ENCODE assay signal across 10 mouse cellular contexts in the genomic region with DNA sequence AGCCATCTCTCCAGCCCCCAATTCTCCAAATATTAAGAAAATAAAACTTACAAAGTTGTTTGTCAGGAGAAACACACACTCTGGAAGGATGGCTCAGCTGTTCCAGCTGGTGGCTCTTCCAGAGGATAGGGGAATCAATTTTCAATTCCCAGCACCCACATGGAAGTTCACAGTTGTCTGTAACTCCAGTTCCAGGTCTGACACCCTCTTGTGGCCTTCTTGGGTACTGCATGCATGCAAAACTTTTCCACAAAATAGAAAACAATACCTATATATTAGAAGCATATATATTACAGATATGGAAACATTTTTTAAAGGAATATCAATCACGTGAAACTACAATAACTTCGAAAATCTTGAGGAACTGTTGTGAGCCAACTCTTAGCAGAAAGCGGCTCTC. TPM values are rescaled to one million over a fixed set of nuclear protein-coding genes. Genes with fewer than 3 reads are reported as not detected.
A peak's percentile ranks its signal among the peaks of the same experiment; 100 is the strongest.
DNase-seq lines count a peak whose midpoint lies in the region; ATAC-seq and TF ChIP-seq lines count a peak whose summit lies in the region.
"Had no signal": no experiment of that assay in that cellular context is flagged by ENCODE, and none has a peak within 500 bp of the region (broad histone marks: within the 10 kb centered on the region; RNA-seq: fewer than 3 reads in every experiment).

No protein-coding gene starts in this region.

- no peak for DNase-seq in forebrain, postnatal 0 days
- DNase-seq in lung, embryonic 14.5 days: peak; percentile 50
- no peak for DNase-seq in lung, postnatal 25 days (ENCODE audit: low spot score)
- DNase-seq in MEL (ENCODE audit: low read depth, low spot score): peak; percentile 37
- peak; percentile 33 for DNase-seq in kidney, postnatal 14 days
- no peak for DNase-seq in ovary, postnatal 36 days (ENCODE audit: low spot score)
- DNase-seq in heart, postnatal 25 days (ENCODE audit: low spot score): no peak
- DNase-seq: cerebellum, adult 11 months had no signal

- peak; percentile 22 for TF ChIP-seq RAD21 in MEL (IDR thresholded peaks at IDR 0.05; ENCODE audit: low read depth, low read length)

- H3K9me3 ChIP-seq in forebrain, postnatal 0 days (ENCODE audit: low read length): 0 out of 2 replicates have a peak, but pooled peaks cover 2% of the 10 kb centered on the region
- H3K9me3 ChIP-seq in forebrain, embryonic 15.5 days: no peaks in the 10 kb centered on the region
- H3K9me3 ChIP-seq in lung, embryonic 14.5 days (ENCODE audit: low read depth, low read length): peaks cover 3% of the 10 kb centered on the region; the same call in 1 of the 2 replicates
- H3K9me3 ChIP-seq in MEL (replicated peaks; ENCODE audit: insufficient read depth, low read length): no peaks in the 10 kb centered on the region

- no peak overlapping the region for H3K27ac ChIP-seq in forebrain, postnatal 0 days (ENCODE audit: low read depth, low read length)
- no peak overlapping the region for H3K27ac ChIP-seq in forebrain, embryonic 15.5 days (replicated peaks)
- no peak overlapping the region for H3K27ac ChIP-seq in lung, embryonic 14.5 days (ENCODE audit: low read depth)
- no peak overlapping the region for H3K27ac ChIP-seq in MEL (ENCODE audit: control insufficient read depth, low read depth, low read length)
- H3K27ac ChIP-seq: forebrain, embryonic 13.5 days had no signal

- no peak overlapping the region for H3K4me3 ChIP-seq in forebrain, postnatal 0 days (ENCODE audit: low read depth, low read length)
- H3K4me3 ChIP-seq in forebrain, embryonic 15.5 days: no peak overlapping the region
- no peak overlapping the region for H3K4me3 ChIP-seq in lung, embryonic 14.5 days (ENCODE audit: low read depth, low read length)
- no peak overlapping the region for H3K4me3 ChIP-seq in MEL (ENCODE audit: control insufficient read depth in 1 of 2, insufficient read depth in 1 of 2, low read depth in 2 of 2, low read length in 2 of 2)
- H3K4me3 ChIP-seq: forebrain, embryonic 13.5 days had no signal

- H3K4me1 ChIP-seq in forebrain, postnatal 0 days (ENCODE audit: insufficient read depth): no peaks in the 10 kb centered on the region
- no peaks in the 10 kb centered on the region for H3K4me1 ChIP-seq in forebrain, embryonic 15.5 days
- no peaks in the 10 kb centered on the region for H3K4me1 ChIP-seq in lung, embryonic 14.5 days (ENCODE audit: insufficient read depth)
- no peaks in the 10 kb centered on the region for H3K4me1 ChIP-seq in MEL (ENCODE audit: control insufficient read depth in 1 of 2, insufficient read depth in 2 of 2, low read length in 2 of 2)
- H3K4me1 ChIP-seq: forebrain, embryonic 13.5 days had no signal

- H3K4me2 ChIP-seq in forebrain, postnatal 0 days (ENCODE audit: low read depth): no peak overlapping the region
- no peak overlapping the region for H3K4me2 ChIP-seq in forebrain, embryonic 15.5 days (replicated peaks)
- H3K4me2 ChIP-seq in lung, embryonic 14.5 days: no peak overlapping the region
- H3K4me2 ChIP-seq: forebrain, embryonic 13.5 days had no signal

- no peak for TF ChIP-seq EP300 in MEL (IDR thresholded peaks at IDR 0.05; ENCODE audit: low read depth in 1 of 2, low read length in 2 of 2)

- intact Hi-C loops in heart, postnatal 25 days (cut with DNase I): no loop called here

- 79% methylated on average over 3 of the region's 3 CpGs for whole genome bisulfite sequencing in forebrain, postnatal 0 days
- 80% methylated on average over 3 of the region's 3 CpGs for WGBS in forebrain, embryonic 15.5 days
- WGBS in lung, embryonic 14.5 days: 73% methylated on average over 3 of the region's 3 CpGs

- TF ChIP-seq CTCF in forebrain, postnatal 0 days (IDR thresholded peaks at IDR 0.05; ENCODE audit: low read depth): peak; percentile 66
- TF ChIP-seq CTCF in lung, embryonic 14.5 days (IDR thresholded peaks at IDR 0.05; ENCODE audit: low read depth): peak; percentile 72
- TF ChIP-seq CTCF in MEL (IDR thresholded peaks at IDR 0.05 in 2 of 3, conservative IDR thresholded peaks at IDR 0.05 in 1 of 3; ENCODE audit: control insufficient read depth in 1 of 3, insufficient read depth in 1 of 3, low read depth in 2 of 3, low read length in 3 of 3, poor library complexity in 1 of 3, severe bottlenecking in 1 of 3): peak; percentile 46 to 88 (median 65)

- TF ChIP-seq POLR2A in MEL (IDR thresholded peaks at IDR 0.05; ENCODE audit: control insufficient read depth in 1 of 2, insufficient read depth in 1 of 2, low read depth in 1 of 2, low read length in 2 of 2, poor library complexity in 1 of 2): no peak

- H3K36me3 ChIP-seq in forebrain, postnatal 0 days (ENCODE audit: insufficient read depth): no peaks in the 10 kb centered on the region
- H3K36me3 ChIP-seq in forebrain, embryonic 15.5 days: no peaks in the 10 kb centered on the region
- H3K36me3 ChIP-seq in lung, embryonic 14.5 days (ENCODE audit: insufficient read depth): no peaks in the 10 kb centered on the region
- H3K36me3 ChIP-seq in MEL (ENCODE audit: control insufficient read depth in 1 of 2, insufficient read depth in 2 of 2, low read length in 2 of 2): no peaks in the 10 kb centered on the region

- no peaks in the 10 kb centered on the region for H3K27me3 ChIP-seq in forebrain, postnatal 0 days (ENCODE audit: insufficient read depth, low read length)
- H3K27me3 ChIP-seq in forebrain, embryonic 15.5 days: no peaks in the 10 kb centered on the region
- no peaks in the 10 kb centered on the region for H3K27me3 ChIP-seq in lung, embryonic 14.5 days (ENCODE audit: insufficient read depth, low read length)
- H3K27me3 ChIP-seq in MEL (ENCODE audit: control insufficient read depth in 1 of 2, insufficient read depth in 2 of 2, low read length in 2 of 2): peaks cover 0 to under 1% of the 10 kb centered on the region in 2 experiments; a peak in 2 of 4 replicates
- H3K27me3 ChIP-seq: forebrain, embryonic 13.5 days had no signal

- H3K79me2 ChIP-seq in MEL (ENCODE audit: control insufficient read depth, insufficient read depth, low read length, poor library complexity): no peaks in the 10 kb centered on the region

- no peak overlapping the region for H3K9ac ChIP-seq in forebrain, postnatal 0 days
- no peak overlapping the region for H3K9ac ChIP-seq in forebrain, embryonic 15.5 days (replicated peaks)
- H3K9ac ChIP-seq in lung, embryonic 14.5 days: no peak overlapping the region
- no peak overlapping the region for H3K9ac ChIP-seq in MEL (ENCODE audit: control insufficient read depth, low read depth, low read length, poor library complexity, severe bottlenecking)
- H3K9ac ChIP-seq: forebrain, embryonic 13.5 days had no signal

- no peak for ATAC-seq in forebrain, postnatal 0 days
- no peak for ATAC-seq in forebrain, embryonic 15.5 days (replicated peaks)
- ATAC-seq in lung, embryonic 14.5 days (ENCODE audit: insufficient read depth): no peak
- ATAC-seq: forebrain, embryonic 13.5 days had no signal

TF ChIP-seq in MEL, 35 proteins besides CTCF, POLR2A, EP300 and RAD21:
- peak; percentile 66 for TF ChIP-seq SMC3 (IDR thresholded peaks at IDR 0.05; ENCODE audit: low read depth, low read length)
- no peak for TF ChIP-seq TCF12 (IDR thresholded peaks at IDR 0.05; ENCODE audit: low read depth, low read length)
- TF ChIP-seq ZC3H11A (IDR thresholded peaks at IDR 0.05; ENCODE audit: low read depth, low read length): peak; percentile 33; the same call in 1 of the 2 replicates

RNA-seq across cellular contexts. Expression of a gene that starts 19.7 kb away (rescaled TPM):
- total RNA-seq in forebrain, postnatal 0 days (2014; rRNA removed): 128 and 168 TPM in 2 replicates
- polyA plus RNA-seq in forebrain, postnatal 0 days (2015; fragmentation: Nextera tagmentation; extraction: Ambion mirVana): 507 and 639 TPM in 2 replicates
- 495 and 511 TPM in 2 replicates for polyA plus RNA-seq in forebrain, embryonic 15.5 days (2015; fragmentation: Nextera tagmentation; extraction: Ambion mirVana)
- 195 and 196 TPM in 2 replicates for polyA plus RNA-seq in lung, embryonic 14.5 days (2014; fragmentation: Nextera tagmentation; extraction: Ambion mirVana)
- 49.8 and 54.3 TPM in 2 replicates for total RNA-seq in MEL (2012; rRNA removed)
- polyA plus RNA-seq in MEL (2012; ENCODE audit: insufficient read depth in 1 of 2, insufficient read length in 2 of 2, low read depth in 1 of 2, low replicate concordance in 2 of 2, missing spikeins in 1 of 2): 100 to 1,000 TPM in 1 of 2 experiments, not detected in 1; 110 TPM
- 10 to 100 TPM; 58.2 to 65.9 TPM for total RNA-seq in heart, postnatal 25 days (2021)

RNA-seq across cellular contexts. Expression of a gene that starts 27.8 kb away (rescaled TPM):
- total RNA-seq in forebrain, postnatal 0 days (2014; rRNA removed): 3.6 and 5.5 TPM in 2 replicates
- 3.6 and 3.7 TPM in 2 replicates for polyA plus RNA-seq in forebrain, postnatal 0 days (2015; fragmentation: Nextera tagmentation; extraction: Ambion mirVana)
- 1.5 and 1.9 TPM in 2 replicates for polyA plus RNA-seq in forebrain, embryonic 15.5 days (2015; fragmentation: Nextera tagmentation; extraction: Ambion mirVana)
- polyA plus RNA-seq in lung, embryonic 14.5 days (2014; fragmentation: Nextera tagmentation; extraction: Ambion mirVana): 14.9 TPM in 2 replicates
- not detected in 2 replicates for total RNA-seq in MEL (2012; rRNA removed)
- polyA plus RNA-seq in MEL (2012; ENCODE audit: insufficient read depth in 1 of 2, insufficient read length in 2 of 2, low read depth in 1 of 2, low replicate concordance in 2 of 2, missing spikeins in 1 of 2): under 1 TPM in 1 of 2 experiments, not detected in 1; 0.03 TPM
- not detected for total RNA-seq in heart, postnatal 25 days (2021)

RNA-seq across cellular contexts. Expression of a gene that starts 59.5 kb away (rescaled TPM):
- 449 and 763 TPM in 2 replicates for total RNA-seq in forebrain, postnatal 0 days (2014; rRNA removed)
- 491 and 597 TPM in 2 replicates for polyA plus RNA-seq in forebrain, postnatal 0 days (2015; fragmentation: Nextera tagmentation; extraction: Ambion mirVana)
- polyA plus RNA-seq in forebrain, embryonic 15.5 days (2015; fragmentation: Nextera tagmentation; extraction: Ambion mirVana): 406 and 432 TPM in 2 replicates
- polyA plus RNA-seq in lung, embryonic 14.5 days (2014; fragmentation: Nextera tagmentation; extraction: Ambion mirVana): 1,001 and 1,027 TPM in 2 replicates
- 1,524 and 1,607 TPM in 2 replicates for total RNA-seq in MEL (2012; rRNA removed)
- polyA plus RNA-seq in MEL (2012; ENCODE audit: insufficient read depth in 1 of 2, insufficient read length in 2 of 2, low read depth in 1 of 2, low replicate concordance in 2 of 2, missing spikeins in 1 of 2): 100 to 1,000 TPM in 1 of 2 experiments, not detected in 1; 502 TPM
- total RNA-seq in heart, postnatal 25 days (2021): 100 to 1,000 TPM; 281 to 288 TPM

Comparison
In these comparisons a context has a peak if more than half of its experiments do, and no peak if none do; other contexts are left out.
1. DNase-seq: peak in lung, embryonic 14.5 days (single experiment), MEL (single experiment) and kidney, postnatal 14 days (single experiment); none in forebrain, postnatal 0 days (single experiment), lung, postnatal 25 days (single experiment), ovary, postnatal 36 days (single experiment) and heart, postnatal 25 days (single experiment).
2. Peak in every context shown above with its lines, with median percentiles within 50 percentile points of each other: CTCF ChIP-seq.